8 mouse cellular contexts compared by ENCODE assay signal in the genomic region with DNA sequence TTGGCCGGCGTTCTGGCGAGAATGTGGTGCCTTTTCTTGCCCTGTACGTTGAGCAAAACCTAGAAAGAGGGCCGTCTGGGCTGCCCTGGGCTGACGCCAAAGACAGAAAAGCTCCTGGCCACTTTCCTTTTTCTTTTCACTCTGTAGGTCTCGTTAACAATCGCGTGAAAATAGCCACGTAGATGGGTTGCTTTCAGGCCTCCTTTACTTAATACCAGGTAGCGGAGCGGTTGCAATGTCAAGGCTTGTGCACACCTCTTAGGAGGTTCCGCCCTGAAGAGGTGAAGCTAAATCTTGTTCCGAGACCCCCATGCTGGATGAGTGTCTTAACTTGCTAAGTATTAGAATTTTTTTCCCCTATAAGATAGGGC. TPM values are rescaled to one million over a fixed set of nuclear protein-coding genes. Genes with fewer than 3 reads are reported as not detected.
DNase-seq lines count a peak whose midpoint lies in the region; ATAC-seq and TF ChIP-seq lines count a peak whose summit lies in the region.

No protein-coding gene starts in this region.

- H3K27ac ChIP-seq in kidney, postnatal 0 days = peak overlapping the region; percentile 99
- H3K27ac ChIP-seq in bone marrow macrophage, adult 2 months (ENCODE audit: insufficient read depth, low read depth, low read length) = peak overlapping the region; percentile 79
- peak overlapping the region; percentile 88 for H3K27ac ChIP-seq in hindbrain, embryonic 11.5 days (ENCODE audit: low read depth, low read length)
- peak overlapping the region; percentile 98 for H3K27ac ChIP-seq in midbrain, embryonic 10.5 days (replicated peaks)

- intact Hi-C loops in left cerebral cortex, postnatal 14 days (cut with DNase I) = loop anchor here (5.0 to 10.0 kb wide), 3 partner anchors 444 to 1317 kb away; no protein-coding TSS in a partner anchor

- no peaks in the 10 kb centered on the region for H3K4me1 ChIP-seq in kidney, postnatal 0 days (replicated peaks; ENCODE audit: insufficient read depth, low read length)
- H3K4me1 ChIP-seq in bone marrow macrophage, adult 2 months (ENCODE audit: control insufficient read depth, insufficient read depth, low read length) = 0 out of 2 replicates have a peak, but pooled peaks cover 2% of the 10 kb centered on the region
- no peaks in the 10 kb centered on the region for H3K4me1 ChIP-seq in hindbrain, embryonic 11.5 days (replicated peaks; ENCODE audit: control insufficient read depth, insufficient read depth, low read length)
- peaks cover 26% of the 10 kb centered on the region for H3K4me1 ChIP-seq in midbrain, embryonic 10.5 days

- 21% methylated on average over 14 of the region's 14 CpGs for WGBS in kidney, postnatal 0 days
- 18% methylated on average over 14 of the region's 14 CpGs for whole genome bisulfite sequencing in hindbrain, embryonic 11.5 days
- WGBS in midbrain, embryonic 10.5 days = 21% methylated on average over 14 of the region's 14 CpGs

- no peak for TF ChIP-seq CTCF in kidney, postnatal 0 days (IDR thresholded peaks at IDR 0.05; ENCODE audit: low read depth)
- no peak for TF ChIP-seq CTCF in bone marrow macrophage, adult 2 months (IDR thresholded peaks at IDR 0.05; ENCODE audit: low read depth, low read length)

- peak overlapping the region; percentile 73 for H3K4me2 ChIP-seq in kidney, postnatal 0 days (ENCODE audit: low read length)
- peak overlapping the region; percentile 37 for H3K4me2 ChIP-seq in hindbrain, embryonic 11.5 days (replicated peaks; ENCODE audit: low read depth, low read length)

- DNase-seq in kidney, postnatal 0 days (ENCODE audit: low spot score) = no peak
- DNase-seq in kidney, postnatal 36 days = no peak
- no peak for DNase-seq in hindbrain, embryonic 11.5 days (ENCODE audit: low spot score)
- no peak for DNase-seq in midbrain, embryonic 10.5 days (ENCODE audit: low spot score)
- DNase-seq in retina, embryonic 14.5 days (ENCODE audit: low spot score) = no peak
- DNase-seq in left cerebral cortex, postnatal 14 days (ENCODE audit: low spot score in 2 of 2) = no peak

- H3K4me3 ChIP-seq in kidney, postnatal 0 days (replicated peaks; ENCODE audit: low read depth, low read length) = peak overlapping the region; percentile 73
- H3K4me3 ChIP-seq in bone marrow macrophage, adult 2 months (ENCODE audit: insufficient read depth, low read length) = peak overlapping the region; percentile 95
- H3K4me3 ChIP-seq in hindbrain, embryonic 11.5 days (ENCODE audit: low read depth, low read length) = peak overlapping the region; percentile 57
- peak overlapping the region; percentile 83 for H3K4me3 ChIP-seq in midbrain, embryonic 10.5 days

- H3K36me3 ChIP-seq in kidney, postnatal 0 days (ENCODE audit: insufficient read depth, low read length) = no peaks in the 10 kb centered on the region
- H3K36me3 ChIP-seq in hindbrain, embryonic 11.5 days (ENCODE audit: control insufficient read depth, insufficient read depth, low read length) = no peaks in the 10 kb centered on the region
- peaks cover 5% of the 10 kb centered on the region for H3K36me3 ChIP-seq in midbrain, embryonic 10.5 days

- TF ChIP-seq POLR2A in bone marrow macrophage, adult 2 months (IDR thresholded peaks at IDR 0.05; ENCODE audit: borderline replicate concordance, low read depth, low read length) = no peak

- ATAC-seq in kidney, postnatal 0 days (replicated peaks; ENCODE audit: low FRiP score, low read depth) = no peak
- ATAC-seq in hindbrain, embryonic 11.5 days (ENCODE audit: low FRiP score) = peak; percentile 22; the same call in 1 of the 2 replicates
- ATAC-seq in monocyte, adult 5-6 weeks (replicated peaks; ENCODE audit: insufficient number of reproducible peaks, low FRiP score, low TSS enrichment, poor library complexity, severe bottlenecking) = no peak

- H3K9ac ChIP-seq in kidney, postnatal 0 days (ENCODE audit: low read depth, low read length) = peak overlapping the region; percentile 96
- H3K9ac ChIP-seq in hindbrain, embryonic 11.5 days (ENCODE audit: low read depth, low read length) = peak overlapping the region; percentile 93

- H3K27me3 ChIP-seq in kidney, postnatal 0 days (ENCODE audit: insufficient read depth, low read length) = no peaks in the 10 kb centered on the region
- no peaks in the 10 kb centered on the region for H3K27me3 ChIP-seq in hindbrain, embryonic 11.5 days (ENCODE audit: control insufficient read depth, insufficient read depth, low read length)
- H3K27me3 ChIP-seq in midbrain, embryonic 10.5 days (ENCODE audit: low read depth, poor library complexity, severe bottlenecking) = no peaks in the 10 kb centered on the region

- H3K9me3 ChIP-seq in kidney, postnatal 0 days (replicated peaks; ENCODE audit: low read length) = no peaks in the 10 kb centered on the region
- no peaks in the 10 kb centered on the region for H3K9me3 ChIP-seq in hindbrain, embryonic 11.5 days (ENCODE audit: control insufficient read depth, low read length)
- H3K9me3 ChIP-seq in midbrain, embryonic 10.5 days (replicated peaks) = 0 out of 2 replicates have a peak, but pooled peaks cover 4% of the 10 kb centered on the region

RNA-seq across cellular contexts. Expression of gene Ppa2, which starts 0.9 kb away (rescaled TPM):
- 141 and 144 TPM in 2 replicates for polyA plus RNA-seq in kidney, postnatal 0 days (2015; fragmentation: Nextera tagmentation; extraction: Ambion mirVana)
- polyA plus RNA-seq in bone marrow macrophage, adult 2 months (2012; ENCODE audit: insufficient read depth, insufficient read length, missing spikeins) = 28.4 and 34.0 TPM in 2 replicates
- polyA plus RNA-seq in hindbrain, embryonic 11.5 days (2014; fragmentation: Nextera tagmentation; extraction: Ambion mirVana) = 84.9 and 86.4 TPM in 2 replicates
- polyA plus RNA-seq in midbrain, embryonic 10.5 days (2016; fragmentation: Nextera tagmentation; extraction: Ambion mirVana) = 87.6 and 91.6 TPM in 2 replicates
- total RNA-seq in monocyte, adult 5-6 weeks (2017) = 18.8 to 39.6 TPM (median 24.8 TPM) in 3 replicates
- 10 to 100 TPM; 45.8 to 50.8 TPM for total RNA-seq in left cerebral cortex, postnatal 14 days (2021)
